In genomic region chr11:53979788-53980621, GRCm38 (mm10) we compare ENCODE assay signal across 8 mouse cellular contexts. TPM values are rescaled to one million over a fixed set of nuclear protein-coding genes. Genes with fewer than 3 reads are reported as not detected.
A peak's percentile ranks its signal among the peaks of the same experiment; 100 is the strongest.
DNase-seq lines count a peak whose midpoint lies in the region; ATAC-seq and TF ChIP-seq lines count a peak whose summit lies in the region.

Gene Slc22a21, minus strand, starts transcription at chr11:53980332.

- peak within 1 kb of the TSS; percentile 28 for H3K9ac ChIP-seq in ES-Bruce4 (ENCODE audit: low read depth, poor library complexity, severe bottlenecking)
- H3K9ac ChIP-seq in forebrain, embryonic 12.5 days = peak within 1 kb of the TSS; percentile 58
- peak within 1 kb of the TSS; percentile 59 for H3K9ac ChIP-seq in heart, postnatal 0 days (replicated peaks; ENCODE audit: low read depth, low read length)
- H3K9ac ChIP-seq in neural tube, embryonic 14.5 days (replicated peaks; ENCODE audit: low read depth, low read length) = peak within 1 kb of the TSS; percentile 39

- peak within 1 kb of the TSS; percentile 73 for H3K4me3 ChIP-seq in ES-Bruce4 (ENCODE audit: low read depth, low read length)
- peak within 1 kb of the TSS; percentile 60 for H3K4me3 ChIP-seq in forebrain, embryonic 12.5 days (replicated peaks)
- H3K4me3 ChIP-seq in heart, postnatal 0 days (ENCODE audit: low read depth, low read length) = peak within 1 kb of the TSS; percentile 75
- H3K4me3 ChIP-seq in neural tube, embryonic 14.5 days (ENCODE audit: low read depth, low read length) = peak within 1 kb of the TSS; percentile 50

- 0 out of 2 replicates have a peak, but pooled peaks have one; percentile 9 for TF ChIP-seq EP300 in ES-Bruce4 (IDR thresholded peaks at IDR 0.05; ENCODE audit: insufficient read depth, low read depth, low read length)
- no peak for TF ChIP-seq EP300 in heart, postnatal 0 days (IDR thresholded peaks at IDR 0.05; ENCODE audit: low read depth)

- H3K36me3 ChIP-seq in ES-Bruce4 (ENCODE audit: control insufficient read depth, insufficient read depth, low read length, poor library complexity, severe bottlenecking) = no peaks in the 10 kb centered on the region
- H3K36me3 ChIP-seq in forebrain, embryonic 12.5 days (replicated peaks) = no peaks in the 10 kb centered on the region
- no peaks in the 10 kb centered on the region for H3K36me3 ChIP-seq in heart, postnatal 0 days (replicated peaks; ENCODE audit: control insufficient read depth, insufficient read depth, low read length)
- H3K36me3 ChIP-seq in neural tube, embryonic 14.5 days (ENCODE audit: control insufficient read depth, insufficient read depth, low read length) = no peaks in the 10 kb centered on the region

- no peaks in the 10 kb centered on the region for H3K9me3 ChIP-seq in ES-Bruce4 (replicated peaks; ENCODE audit: control insufficient read depth, insufficient read depth, low read length, poor library complexity, severe bottlenecking)
- H3K9me3 ChIP-seq in forebrain, embryonic 12.5 days = no peaks in the 10 kb centered on the region
- H3K9me3 ChIP-seq in heart, postnatal 0 days (replicated peaks; ENCODE audit: control insufficient read depth, low read length) = no peaks in the 10 kb centered on the region
- H3K9me3 ChIP-seq in neural tube, embryonic 14.5 days (ENCODE audit: control insufficient read depth, low read length) = no peaks in the 10 kb centered on the region

- H3K4me2 ChIP-seq in forebrain, embryonic 12.5 days = peak within 1 kb of the TSS; percentile 94
- H3K4me2 ChIP-seq in heart, postnatal 0 days (ENCODE audit: low read depth, low read length) = peak within 1 kb of the TSS; percentile 99
- H3K4me2 ChIP-seq in neural tube, embryonic 14.5 days (ENCODE audit: low read depth, low read length) = peak within 1 kb of the TSS; percentile 91

- no peaks in the 10 kb centered on the region for H3K4me1 ChIP-seq in ES-Bruce4 (ENCODE audit: control insufficient read depth, insufficient read depth, low read length)
- H3K4me1 ChIP-seq in forebrain, embryonic 12.5 days = no peaks in the 10 kb centered on the region
- no peaks in the 10 kb centered on the region for H3K4me1 ChIP-seq in heart, postnatal 0 days (ENCODE audit: control insufficient read depth, insufficient read depth)
- H3K4me1 ChIP-seq in neural tube, embryonic 14.5 days (ENCODE audit: control insufficient read depth, insufficient read depth, low read length) = no peaks in the 10 kb centered on the region

- no peak for TF ChIP-seq CTCF in ES-Bruce4 (IDR thresholded peaks at IDR 0.05; ENCODE audit: low read depth, low read length)
- TF ChIP-seq CTCF in heart, postnatal 0 days (IDR thresholded peaks at IDR 0.05; ENCODE audit: low read depth) = no peak

- no peak within 1 kb of the TSS for H3K27ac ChIP-seq in ES-Bruce4 (ENCODE audit: insufficient read depth, low read length)
- H3K27ac ChIP-seq in forebrain, embryonic 12.5 days = no peak within 1 kb of the TSS
- H3K27ac ChIP-seq in heart, postnatal 0 days (ENCODE audit: low read depth) = peak within 1 kb of the TSS; percentile 38; the same call in 1 of the 2 replicates
- no peak within 1 kb of the TSS for H3K27ac ChIP-seq in neural tube, embryonic 14.5 days (ENCODE audit: low read depth, low read length)

- ATAC-seq in forebrain, embryonic 12.5 days (ENCODE audit: low FRiP score) = peak; percentile 91
- ATAC-seq in heart, postnatal 0 days (ENCODE audit: insufficient read depth, low read depth) = peak; percentile 95
- peak; percentile 95 for ATAC-seq in neural tube, embryonic 14.5 days (ENCODE audit: low read depth)

- peak; percentile 29 for TF ChIP-seq POLR2A in ES-Bruce4 (IDR thresholded peaks at IDR 0.05; ENCODE audit: insufficient read depth, low read length)

- DNase-seq in c-Kit-positive CD71-positive TER-119-positive erythroid progenitor cells, embryonic 14.5 days (ENCODE audit: low spot score) = peak; percentile 77
- peak; percentile 79 for DNase-seq in heart, postnatal 0 days (ENCODE audit: low spot score)
- peak; percentile 83 to 86 for DNase-seq in kidney, postnatal 36 days
- peak; percentile 75 to 81 for DNase-seq in lung, adult 18-20 months
- DNase-seq in testis, postnatal 10 days (ENCODE audit: low spot score) = peak; percentile 93

- H3K27me3 ChIP-seq in ES-Bruce4 (ENCODE audit: control insufficient read depth, insufficient read depth, low read length, poor library complexity, severe bottlenecking) = peaks cover 5% of the 10 kb centered on the region
- peaks cover 16% of the 10 kb centered on the region for H3K27me3 ChIP-seq in forebrain, embryonic 12.5 days
- 0 out of 2 replicates have a peak, but pooled peaks cover 9% of the 10 kb centered on the region for H3K27me3 ChIP-seq in heart, postnatal 0 days (ENCODE audit: control insufficient read depth, insufficient read depth, low read length)
- H3K27me3 ChIP-seq in neural tube, embryonic 14.5 days (ENCODE audit: control insufficient read depth, insufficient read depth, low read length) = no peaks in the 10 kb centered on the region

- 2% methylated on average over 73 of the region's 73 CpGs for WGBS in forebrain, embryonic 12.5 days
- WGBS in heart, postnatal 0 days = 2% methylated on average over 73 of the region's 73 CpGs
- 1% methylated on average over 71 of the region's 73 CpGs for WGBS in neural tube, embryonic 14.5 days

RNA-seq across cellular contexts. Expression of gene Slc22a21, which starts in this region (rescaled TPM):
- polyA plus RNA-seq in ES-Bruce4 (2011; ENCODE audit: insufficient read depth, insufficient read length, low read depth, missing spikeins) = 2.9 and 3.0 TPM in 2 replicates
- 1.4 and 2.7 TPM in 2 replicates for polyA plus RNA-seq in forebrain, embryonic 12.5 days (2016; fragmentation: Nextera tagmentation; extraction: Ambion mirVana)
- 1.9 and 3.2 TPM in 2 replicates for total RNA-seq in heart, postnatal 0 days (2014; rRNA removed; ENCODE audit: low replicate concordance)
- polyA plus RNA-seq in heart, postnatal 0 days (2015; fragmentation: Nextera tagmentation; extraction: Ambion mirVana) = 0.89 and 1.5 TPM in 2 replicates
- polyA plus RNA-seq in neural tube, embryonic 14.5 days (2014; fragmentation: Nextera tagmentation; extraction: Ambion mirVana) = 3.7 and 3.8 TPM in 2 replicates
